Mouse (Mus musculus) limb, embryonic 14.5 days (tissue): Measurements from ENCODE around the gene Lin28a. TPM values are rescaled to one million over a fixed set of nuclear protein-coding genes. Genes with fewer than 3 reads are reported as not detected.
A peak's percentile ranks its signal among the peaks of the same experiment; 100 is the strongest.

Experiments
- ATAC-seq: fragments of 200-750 bp; cut with Nextera tagmentation; 2 replicates; pipeline ENCODE4 v1.8.0; 2017; ENCODE audit warnings: low read depth, moderate number of reproducible peaks, moderate TSS enrichment; ENCODE audit not compliant: low FRiP score
- DNase-seq: peaks from one replicate; pipeline ENCODE4 v3.0.0-alpha.2; 2015; ENCODE audit warnings: low spot score
- H3K27ac ChIP-seq: fragments of 300-500 bp; sonication (generic); replicated peaks from 2 replicates; pipeline ENCODE4 v1.5.1; 2014; ENCODE audit warnings: low read depth, mild to moderate bottlenecking, low read length, moderate library complexity, mixed read lengths
- H3K27me3 ChIP-seq: fragments of 300-500 bp; sonication (generic); 2 replicates; pipeline ENCODE4 v1.6.1; 2014; ENCODE audit warnings: low read length, mixed read lengths; ENCODE audit not compliant: control insufficient read depth, insufficient read depth
- H3K36me3 ChIP-seq: fragments of 300-500 bp; sonication (generic); 2 replicates; pipeline ENCODE4 v1.6.1; 2014; ENCODE audit warnings: mild to moderate bottlenecking, low read length, moderate library complexity, mixed read lengths; ENCODE audit not compliant: control insufficient read depth, insufficient read depth
- H3K4me1 ChIP-seq: fragments of 300-500 bp; sonication (generic); 2 replicates; pipeline ENCODE4 v1.6.1; 2014; ENCODE audit warnings: antibody characterized with exemption, low read length, mixed read lengths; ENCODE audit not compliant: control insufficient read depth, insufficient read depth
- H3K4me2 ChIP-seq: fragments of 300-500 bp; sonication (generic); replicated peaks from 2 replicates; pipeline ENCODE4 v1.6.1; 2014; ENCODE audit warnings: low read depth, mild to moderate bottlenecking, low read length, moderate library complexity; ENCODE audit not compliant: severe bottlenecking
- H3K4me3 ChIP-seq: fragments of 300-500 bp; sonication (generic); replicated peaks from 2 replicates; pipeline ENCODE4 v1.5.1; 2014; ENCODE audit warnings: low read length
- H3K9ac ChIP-seq: fragments of 300-500 bp; sonication (generic); 2 replicates; pipeline ENCODE4 v1.6.1; 2014; ENCODE audit warnings: mild to moderate bottlenecking, low read depth, low read length, moderate library complexity; ENCODE audit not compliant: severe bottlenecking
- H3K9me3 ChIP-seq: fragments of 300-500 bp; sonication (generic); 2 replicates; pipeline ENCODE4 v1.6.1; 2016; ENCODE audit warnings: low read length; ENCODE audit not compliant: control insufficient read depth
- POLR2A ChIP-seq: fragments of 200-500 bp; IDR thresholded peaks from 2 replicates; pipeline ENCODE4 v1.8.0; 2012; ENCODE audit warnings: inconsistent platforms, mild to moderate bottlenecking, moderate library complexity, borderline replicate concordance; ENCODE audit not compliant: insufficient read depth, insufficient read length; ENCODE audit errors: extremely low read depth
- WGBS: fragments of 180-500 bp; shearing (Covaris S2); extraction: QIAGEN DNeasy Blood & Tissue Kit; methylation state at CpG from one replicate; pipeline ENCODE4 v1.1.7; 2014; 5-methylcytosine and 5-hydroxymethylcytosine counted together
- polyA plus RNA-seq, 2 experiments: library from polyadenylated mRNA; depleted of rRNA in 1 of 2; stranded (reverse) in 1 of 2; unstranded in 1 of 2; fragments of >200 nt; fragmentation: Nextera tagmentation in 1 of 2; extraction: Ambion mirVana in 1 of 2; gene quantifications; 2 replicates each; pipeline versions ENCODE4 v1.2.1 to v1.2.3; 2012 to 2014

The Lin28a gene
- polyA plus RNA-seq, 2 experiments, result 0.11 TPM; not detected in 1

GRCm38 (mm10) chr4:133967866-133968149 is 50.8 kb downstream of the Lin28a start:
- Histone ChIP-seq H3K27me3 (no peaks in the 10 kb centered on the region), H3K9me3 (no peaks in the 10 kb centered on the region), H3K9ac (peak overlapping the region; percentile 96), H3K4me1 (peaks cover 12% of the 10 kb centered on the region), H3K36me3 (peaks cover 57% of the 10 kb centered on the region), H3K4me2 (peak overlapping the region; percentile 89), H3K4me3 (peak overlapping the region; percentile 76), H3K27ac (peak overlapping the region; percentile 99)
- DNase-seq, result peak; percentile 98
- peak; percentile 90 for ATAC-seq
- no peak for TF ChIP-seq POLR2A
- WGBS, result under 1% methylated on average over 20 of the region's 29 CpGs

DNA sequence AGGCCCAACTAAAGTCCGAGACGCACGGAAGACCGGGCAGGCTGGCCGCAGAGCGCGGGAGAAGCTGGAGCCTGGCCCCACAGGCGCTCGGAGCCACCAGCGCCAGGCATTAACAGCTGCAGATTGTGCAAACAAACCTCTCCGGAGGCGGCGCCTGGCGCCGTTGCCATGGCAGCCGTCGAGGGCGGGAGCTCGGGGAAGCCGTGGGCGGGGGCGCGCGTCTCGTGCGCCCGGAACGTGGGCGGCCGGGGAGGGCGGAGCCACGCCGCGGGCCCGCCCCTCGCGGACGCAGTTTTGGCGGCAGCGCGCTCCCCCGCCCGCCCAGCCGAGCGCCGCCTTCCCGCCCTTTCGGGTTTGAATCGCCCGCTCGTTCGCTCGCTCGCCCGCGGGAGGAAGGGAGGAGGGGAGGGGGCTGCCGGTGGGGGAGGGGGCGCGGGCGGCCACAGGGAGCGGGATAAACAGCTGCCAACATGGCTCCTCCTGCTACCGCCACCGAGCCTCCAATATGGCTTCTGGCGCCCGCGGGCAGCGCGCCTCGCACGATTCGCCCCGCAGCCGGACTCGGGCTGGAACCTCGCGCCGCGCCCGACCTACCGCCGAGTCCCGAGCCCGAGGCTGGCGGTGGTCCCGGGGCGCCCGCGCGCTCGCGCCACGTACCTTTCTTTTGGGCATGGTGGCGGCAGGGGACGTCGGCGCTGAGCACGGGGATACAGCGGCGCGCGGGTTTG is 51.3 kb downstream of the Lin28a start:
- Histone ChIP-seq H3K4me3 (peak overlapping the region; percentile 76), H3K36me3 (peaks cover 54% of the 10 kb centered on the region), H3K27me3 (no peaks in the 10 kb centered on the region), H3K9ac (peak overlapping the region; percentile 96), H3K4me2 (peak overlapping the region; percentile 89), H3K4me1 (peaks cover 12% of the 10 kb centered on the region), H3K27ac (peak overlapping the region; percentile 99), H3K9me3 (no peaks in the 10 kb centered on the region)
- TF ChIP-seq POLR2A, result peak; percentile 78; the same call in 1 of the 2 replicates
- peak; percentile 77 for ATAC-seq
- WGBS, result under 1% methylated on average over 55 of the region's 101 CpGs
- peak; percentile 95 for DNase-seq

DNA sequence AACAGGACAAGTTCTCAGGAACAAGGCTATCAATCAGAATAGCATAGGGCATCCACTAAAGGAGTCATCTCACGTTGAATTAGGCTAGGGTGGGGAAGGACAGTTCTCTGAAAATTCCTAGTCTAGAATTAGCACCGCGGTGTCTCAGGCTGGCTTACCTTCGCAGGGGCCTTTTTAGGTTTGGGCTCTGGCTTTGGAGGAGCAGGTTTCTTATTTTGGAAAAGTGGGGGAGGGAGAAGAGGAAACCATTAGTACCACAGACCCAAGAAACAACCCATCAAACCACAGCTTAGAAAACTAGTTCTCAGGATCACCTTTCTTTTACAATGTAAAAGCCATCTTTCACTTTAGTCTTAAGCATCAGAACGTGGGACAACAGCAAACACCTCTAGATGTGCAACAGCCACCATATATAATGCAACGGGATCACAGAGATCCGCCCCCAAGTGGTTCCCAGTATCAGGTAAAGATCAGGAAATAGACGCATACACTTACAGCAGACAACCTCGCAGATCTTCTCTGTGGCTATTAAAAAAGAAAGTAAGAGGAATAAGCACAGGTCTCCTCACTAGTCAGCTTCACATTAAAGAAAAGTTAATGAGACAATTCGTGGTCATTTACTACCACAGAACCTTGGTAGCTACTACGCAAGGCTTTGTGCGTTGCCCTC is 52.2 kb downstream of the Lin28a start:
- Histone ChIP-seq H3K27ac (no peak overlapping the region), H3K36me3 (peaks cover 48% of the 10 kb centered on the region), H3K4me3 (peak overlapping the region; percentile 76), H3K4me2 (peak overlapping the region; percentile 89), H3K9ac (peak overlapping the region; percentile 96), H3K4me1 (peaks cover 12% of the 10 kb centered on the region), H3K9me3 (no peaks in the 10 kb centered on the region), H3K27me3 (no peaks in the 10 kb centered on the region)
- 46% methylated on average over 12 of the region's 12 CpGs for WGBS
- ATAC-seq (no peak), DNase-seq (no peak)
- no peak for TF ChIP-seq POLR2A

DNA sequence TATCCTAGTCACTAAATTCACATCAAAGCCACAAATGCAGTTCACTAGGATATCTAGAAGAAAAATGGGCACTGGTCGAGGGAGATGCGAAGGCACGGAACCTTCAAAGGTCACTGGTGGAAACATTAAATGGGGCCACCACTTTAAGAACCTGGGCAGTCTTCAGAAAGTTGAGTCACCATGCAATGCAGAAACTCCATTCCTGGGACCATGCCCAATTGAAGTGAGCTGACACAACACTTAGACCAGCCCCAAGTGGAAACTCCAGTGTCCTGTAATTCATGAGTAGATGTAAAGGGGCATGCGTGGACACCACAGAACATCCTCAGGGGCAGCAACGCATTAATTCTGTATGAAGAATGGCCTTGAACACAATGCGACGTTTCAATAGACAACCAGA is 56.1 kb downstream of the Lin28a start:
- peaks cover 38% of the 10 kb centered on the region for H3K36me3 ChIP-seq
- H3K4me1 ChIP-seq, result peaks cover 3% of the 10 kb centered on the region; the same call in 1 of the 2 replicates
- H3K9me3 ChIP-seq, result no peaks in the 10 kb centered on the region
- TF ChIP-seq POLR2A, result no peak
- DNase-seq (no peak), ATAC-seq (no peak)
- H3K27me3 ChIP-seq, result no peaks in the 10 kb centered on the region
- no peak overlapping the region for H3K9ac ChIP-seq
- no peak overlapping the region for H3K4me3 ChIP-seq
- 91% methylated on average over 7 of the region's 7 CpGs for WGBS
- H3K4me2 ChIP-seq, result no peak overlapping the region
- no peak overlapping the region for H3K27ac ChIP-seq

DNA sequence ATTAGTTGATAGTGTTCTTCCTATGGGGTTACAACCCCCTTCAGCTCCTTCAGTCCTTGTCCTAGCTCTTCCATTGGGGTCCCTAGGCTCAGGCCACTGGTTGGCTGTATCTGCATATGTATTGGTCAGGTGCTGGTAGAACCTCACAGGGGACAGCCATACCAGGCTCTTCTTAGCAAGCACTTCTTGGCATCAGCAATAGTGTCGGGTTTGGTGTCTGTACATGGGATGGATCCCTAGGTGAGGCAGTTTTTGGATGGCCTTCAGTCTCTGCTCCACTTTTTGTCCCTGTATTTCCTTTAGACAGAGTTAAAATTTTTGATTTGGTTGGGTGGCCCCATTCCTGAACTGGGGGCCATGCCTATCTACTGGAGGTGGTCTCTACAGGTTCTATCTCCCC is 59.8 kb downstream of the Lin28a start:
- Histone ChIP-seq H3K27me3 (no peaks in the 10 kb centered on the region), H3K9me3 (no peaks in the 10 kb centered on the region), H3K9ac (no peak overlapping the region), H3K27ac (no peak overlapping the region), H3K4me1 (no peaks in the 10 kb centered on the region), H3K4me3 (no peak overlapping the region), H3K36me3 (peaks cover 13% of the 10 kb centered on the region), H3K4me2 (no peak overlapping the region)
- TF ChIP-seq POLR2A, result no peak
- no peak for ATAC-seq
- WGBS, result 88% methylated on average over 1 of the region's 1 CpGs
- DNase-seq, result no peak
